Mouse (Mus musculus) v-Abl transformed pro-B cells (cell line): Measurements from ENCODE around the gene Fam169b.
"Not testable (repeated sequence)": the region's sequence is repeated elsewhere in the genome, so short reads cannot be mapped to it uniquely, and the experiment has no call there.

Experiments
- in situ Hi-C, 2 experiments: fragments of 400-800 bp; cut with MboI; formaldehyde crosslinking; loops; one replicate each; pipeline ENCODE4 v1.15.1; 2025; ENCODE audit not compliant: unreplicated experiment in 2 of 2

Gene Fam169b

DNA sequence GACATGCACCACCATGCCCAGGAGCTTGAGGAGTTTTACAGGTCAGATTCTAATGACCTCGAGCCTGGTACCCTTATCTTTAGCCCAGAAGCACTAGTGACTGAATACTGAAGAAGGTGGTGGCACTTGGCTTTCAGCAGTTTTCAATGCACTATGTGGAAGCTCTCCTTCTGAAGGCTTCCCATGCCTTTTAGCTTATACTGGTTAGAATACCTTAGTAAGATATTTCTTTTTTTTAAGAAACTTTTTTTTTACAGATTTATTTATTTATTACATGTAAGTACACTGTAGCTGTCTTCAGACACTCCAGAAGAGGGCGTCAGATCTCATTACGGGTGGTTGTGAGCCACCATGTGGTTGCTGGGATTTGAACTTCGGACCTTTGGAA, 9.5 kb downstream of the Fam169b start:
- in situ Hi-C loops, result not testable (repeated sequence)

DNA sequence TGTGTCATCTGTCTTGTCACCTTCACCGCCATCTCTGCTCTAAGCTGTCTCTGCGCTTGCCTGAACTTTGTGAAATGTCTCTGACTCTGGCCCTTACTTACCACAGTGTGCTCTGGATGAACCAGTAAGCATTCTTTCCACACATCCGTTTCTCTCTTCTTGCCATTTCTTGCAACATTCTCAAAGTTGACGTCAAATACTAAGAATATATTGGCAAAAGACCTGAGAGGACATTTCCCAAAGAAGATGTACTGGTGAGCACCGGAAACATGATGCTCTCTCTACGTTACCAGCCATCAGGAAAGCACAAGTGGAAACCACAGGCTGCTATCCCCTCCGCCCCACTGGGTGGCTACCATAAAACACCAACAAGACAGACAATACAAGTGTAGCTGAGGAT, 10.1 kb downstream of the Fam169b start:
- in situ Hi-C loops, result no loop called here

DNA sequence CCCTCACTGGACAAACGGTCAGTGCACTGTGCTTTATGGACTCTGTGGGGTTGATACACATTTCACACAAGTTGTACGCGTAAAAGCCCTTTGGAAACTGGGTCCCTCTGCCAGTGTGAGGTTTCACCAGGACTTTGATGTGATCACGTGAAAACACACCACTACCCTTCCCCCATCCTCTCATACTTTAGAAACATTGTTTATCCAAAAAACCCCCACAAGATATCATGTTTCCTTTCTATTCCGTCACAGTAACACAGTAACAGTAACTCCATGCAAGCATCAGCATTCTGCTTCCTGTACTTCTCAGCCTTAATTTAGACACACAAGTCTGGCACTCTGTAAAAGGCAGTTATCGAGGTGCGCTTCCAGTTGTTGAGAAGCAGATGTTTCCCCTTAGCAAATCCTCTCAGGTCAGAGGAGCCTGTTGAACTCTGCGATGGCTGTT, 12.2 kb downstream of the Fam169b start:
- in situ Hi-C loops, result no loop called here

DNA sequence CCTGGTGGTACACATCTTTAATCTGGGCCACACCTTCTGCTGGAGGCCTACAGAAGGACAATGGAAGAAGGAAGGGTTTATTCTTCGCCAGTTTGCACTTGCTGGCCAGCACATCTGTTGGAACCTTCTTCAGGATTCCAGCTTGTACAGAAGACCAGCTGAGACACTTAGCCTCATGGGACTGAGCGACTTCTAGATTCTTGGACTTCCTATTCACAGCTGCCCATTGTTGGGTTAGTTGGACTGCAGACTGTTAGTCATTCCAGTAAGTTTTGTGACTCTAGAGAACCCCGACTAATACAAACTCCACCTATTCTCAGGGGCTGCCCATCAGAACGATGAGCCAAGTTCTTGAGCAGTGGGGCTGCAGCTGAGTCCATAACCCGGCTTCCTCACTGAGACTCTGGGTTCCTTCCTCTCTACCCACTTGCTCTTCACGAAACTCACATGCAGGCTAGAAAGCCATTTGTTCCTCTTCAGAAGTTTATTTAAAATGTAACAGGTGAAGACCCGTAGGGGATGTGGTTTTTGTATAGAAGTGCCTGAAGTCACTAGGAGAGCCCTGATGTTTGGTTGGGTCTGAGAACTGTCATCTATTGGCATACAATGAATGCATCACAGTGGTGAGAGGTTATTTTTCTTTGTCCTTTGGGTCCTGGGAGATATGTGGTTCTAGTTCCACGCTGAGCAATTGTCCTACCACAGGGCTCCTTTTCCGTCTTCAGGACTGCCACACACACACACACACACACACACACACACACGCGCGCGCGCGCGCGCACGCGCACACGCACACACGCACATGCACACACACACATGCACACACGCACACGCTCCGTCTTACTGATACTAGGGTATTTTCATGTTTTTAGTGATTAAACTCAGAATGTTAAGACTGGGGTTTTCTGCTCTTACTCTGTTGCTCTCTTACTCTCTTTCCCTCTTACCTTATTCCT, 13.2 kb downstream of the Fam169b start:
- in situ Hi-C loops, result no loop called here

DNA sequence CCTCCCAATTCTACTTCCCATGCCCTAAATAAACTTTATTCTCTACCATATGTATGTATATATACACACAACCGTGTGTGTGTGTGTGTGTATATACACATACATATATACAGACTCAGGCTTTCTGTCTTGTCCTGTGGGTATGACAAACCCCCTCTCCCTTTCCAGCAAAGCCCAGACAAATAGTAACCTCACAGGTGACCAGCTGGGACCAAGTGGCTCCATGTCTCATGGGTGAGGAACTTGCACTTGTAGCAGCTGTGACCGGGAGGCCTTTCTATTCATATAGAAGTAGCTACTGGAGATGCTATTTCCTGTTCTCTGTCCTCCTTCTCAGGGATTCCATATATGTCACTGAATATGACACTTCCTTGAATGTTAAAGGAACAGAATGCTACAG, 13.9 kb downstream of the Fam169b start:
- in situ Hi-C loops, result no loop called here

DNA sequence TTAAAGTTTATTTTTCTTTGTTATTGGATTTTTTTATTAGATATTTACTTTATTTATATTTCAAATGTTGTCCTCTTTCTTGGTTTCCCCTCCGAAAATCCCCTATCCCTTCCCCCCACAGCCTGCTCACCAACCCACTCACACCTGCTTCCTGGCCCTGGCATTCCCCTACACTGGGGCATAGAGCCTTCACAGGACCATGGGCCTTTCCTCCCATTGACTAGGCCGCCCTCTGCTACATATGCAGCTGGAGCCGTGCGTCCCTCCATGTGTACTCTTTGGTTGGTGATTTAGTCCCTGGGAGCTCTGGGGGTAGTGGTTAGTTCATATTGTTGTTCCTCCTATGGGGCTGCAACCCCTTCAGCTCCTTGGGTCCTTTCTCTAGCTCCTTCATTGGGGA, 14.4 kb downstream of the Fam169b start:
- in situ Hi-C loops, result not testable (repeated sequence)

DNA sequence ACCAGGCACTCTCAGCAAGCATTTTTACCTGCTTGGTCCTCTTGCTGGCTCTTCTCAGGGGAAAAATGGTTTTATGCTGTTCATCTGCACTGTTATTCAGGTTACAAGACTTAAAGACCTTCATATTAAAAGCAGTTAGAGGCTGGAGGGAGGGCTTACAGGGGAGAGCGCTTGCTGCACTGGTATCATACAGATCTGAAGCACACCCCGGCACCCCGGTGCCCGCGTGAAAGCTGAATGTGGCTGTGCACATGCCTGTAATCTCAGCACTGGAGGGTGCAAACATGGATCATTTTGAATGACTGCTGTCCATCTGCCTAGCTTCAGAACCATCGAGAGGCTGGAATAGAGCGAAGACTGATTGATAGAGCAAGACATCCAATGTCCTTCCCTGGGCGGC, 15.4 kb downstream of the Fam169b start:
- in situ Hi-C loops, result no loop called here

DNA sequence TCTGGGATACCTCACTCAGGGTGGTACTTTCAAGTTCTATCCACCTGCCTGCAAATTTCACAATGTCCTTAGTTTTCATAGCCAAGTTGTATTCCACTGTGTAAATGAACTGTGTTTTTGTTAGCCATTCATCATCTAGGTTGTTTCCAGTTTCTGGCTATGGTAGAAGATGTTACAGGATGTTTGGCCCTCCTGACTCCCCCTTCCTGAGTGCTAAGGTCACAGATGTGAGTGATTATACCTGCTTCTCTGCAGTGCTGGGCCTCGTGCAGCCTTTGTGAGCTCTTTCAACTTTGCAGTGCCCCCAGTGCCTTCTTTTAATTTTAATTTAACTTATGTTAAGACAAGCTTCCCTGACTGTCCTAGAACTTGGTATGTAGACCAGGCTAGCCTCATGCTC, 18.0 kb downstream of the Fam169b start:
- in situ Hi-C loops, result no loop called here

DNA sequence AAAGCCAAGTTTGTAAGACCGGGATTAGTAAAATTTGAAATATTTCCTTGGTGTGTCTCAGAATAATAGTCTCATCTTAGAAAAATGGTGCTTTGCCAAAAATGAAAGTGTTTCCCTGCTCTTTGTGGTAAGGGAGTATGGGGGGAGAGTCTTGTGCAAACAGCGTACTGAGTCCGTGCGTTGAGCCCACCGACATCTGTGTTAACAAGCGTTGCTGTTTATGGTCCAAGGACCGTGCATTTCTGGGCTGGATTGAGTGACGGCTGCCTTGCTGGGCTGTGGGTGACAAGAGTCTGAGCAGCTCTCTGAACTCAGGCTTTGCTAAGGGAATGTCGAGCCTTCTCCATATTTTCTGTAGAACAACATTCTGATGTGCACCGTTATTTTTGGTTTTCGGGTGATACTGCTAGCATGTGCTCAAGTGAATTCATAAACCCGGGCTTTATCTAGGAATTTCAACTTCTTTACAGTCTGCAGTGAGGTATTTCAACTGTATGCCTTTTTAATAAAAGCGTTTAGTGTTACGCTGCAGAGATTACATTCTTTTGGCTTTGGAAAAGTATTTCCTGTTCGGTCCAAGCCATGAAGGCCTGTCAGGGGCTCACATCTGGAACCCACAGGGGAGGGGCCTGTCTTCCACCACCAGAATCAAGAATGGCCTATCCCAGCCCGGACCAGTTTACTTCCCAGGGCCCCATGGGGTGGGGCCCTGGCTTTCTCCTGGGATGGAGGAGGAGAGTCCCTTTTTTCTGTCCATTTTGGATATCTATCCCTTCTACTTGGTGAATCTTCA, 20.6 kb downstream of the Fam169b start:
- in situ Hi-C loops, result no loop called here

DNA sequence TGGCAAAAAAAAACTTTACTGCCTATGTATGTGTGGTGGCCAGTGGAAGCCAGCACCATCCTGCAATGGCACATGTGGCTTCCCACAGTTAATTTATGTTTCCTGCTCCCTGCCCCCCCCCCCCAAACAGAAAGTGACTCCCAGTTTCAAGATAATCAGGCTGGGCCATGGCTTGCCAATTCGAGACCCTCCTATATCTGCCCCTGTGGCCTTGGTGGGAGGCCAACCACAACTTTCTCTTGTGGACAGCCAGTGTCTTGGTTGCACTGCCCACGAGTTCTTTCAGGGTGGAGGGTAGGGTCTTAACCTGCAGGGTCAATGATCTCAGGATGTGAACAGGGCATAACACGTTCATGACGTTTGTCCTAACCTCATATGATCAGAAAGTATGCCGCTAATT, 22.8 kb downstream of the Fam169b start:
- in situ Hi-C loops, result no loop called here

DNA sequence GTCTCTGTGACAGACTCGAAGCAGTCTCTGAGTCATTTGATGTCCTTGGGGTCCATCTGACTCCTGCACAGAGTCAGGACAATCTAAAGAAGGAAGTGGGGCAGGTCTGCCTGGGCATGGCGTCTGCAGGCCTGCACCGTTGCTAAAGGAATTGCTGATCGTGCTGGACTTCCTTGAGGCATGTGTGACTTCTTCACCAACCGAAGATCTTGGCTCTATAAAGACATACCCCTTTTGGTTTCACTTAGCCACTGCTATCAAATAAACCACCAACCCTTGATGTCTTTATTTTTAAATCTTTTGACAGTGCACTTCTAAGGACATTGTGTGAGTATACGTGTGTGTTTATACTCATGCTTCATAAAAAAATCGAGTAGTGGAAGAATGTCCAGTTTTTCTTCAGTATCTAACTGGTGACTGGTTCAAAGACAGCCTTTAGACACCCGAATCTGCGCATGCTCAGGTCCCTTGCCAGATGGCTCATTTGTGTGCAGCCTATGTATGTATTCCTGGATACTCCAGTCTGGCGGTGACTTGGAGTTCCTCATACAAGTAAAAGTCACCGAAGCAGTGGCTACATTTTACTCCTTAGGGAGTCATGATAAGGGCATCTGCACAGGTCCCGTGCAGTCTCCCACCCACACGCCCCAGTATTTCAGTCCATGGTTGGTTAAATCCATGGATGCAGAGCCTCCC, 24.9 kb downstream of the Fam169b start:
- in situ Hi-C loops, result no loop called here

DNA sequence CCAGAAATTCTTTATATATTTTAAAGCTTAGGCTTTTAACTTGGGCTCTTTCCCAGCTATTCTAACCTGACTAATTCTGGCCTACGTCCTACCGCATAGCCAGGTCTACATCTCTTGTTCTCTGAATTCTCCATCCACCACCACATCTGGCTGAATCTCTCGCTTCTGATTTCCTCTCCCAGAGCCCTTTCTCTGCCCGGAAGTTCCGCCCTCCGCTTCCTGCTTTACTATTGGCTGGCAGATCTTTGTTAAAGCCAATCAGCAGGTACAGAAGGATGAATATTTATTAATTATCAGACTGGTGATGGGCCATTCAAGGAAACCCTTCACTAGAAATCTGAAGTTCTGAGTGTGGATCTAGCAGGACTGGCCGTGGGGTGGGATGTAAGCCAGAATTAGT, 27.5 kb downstream of the Fam169b start:
- in situ Hi-C loops, result no loop called here

DNA sequence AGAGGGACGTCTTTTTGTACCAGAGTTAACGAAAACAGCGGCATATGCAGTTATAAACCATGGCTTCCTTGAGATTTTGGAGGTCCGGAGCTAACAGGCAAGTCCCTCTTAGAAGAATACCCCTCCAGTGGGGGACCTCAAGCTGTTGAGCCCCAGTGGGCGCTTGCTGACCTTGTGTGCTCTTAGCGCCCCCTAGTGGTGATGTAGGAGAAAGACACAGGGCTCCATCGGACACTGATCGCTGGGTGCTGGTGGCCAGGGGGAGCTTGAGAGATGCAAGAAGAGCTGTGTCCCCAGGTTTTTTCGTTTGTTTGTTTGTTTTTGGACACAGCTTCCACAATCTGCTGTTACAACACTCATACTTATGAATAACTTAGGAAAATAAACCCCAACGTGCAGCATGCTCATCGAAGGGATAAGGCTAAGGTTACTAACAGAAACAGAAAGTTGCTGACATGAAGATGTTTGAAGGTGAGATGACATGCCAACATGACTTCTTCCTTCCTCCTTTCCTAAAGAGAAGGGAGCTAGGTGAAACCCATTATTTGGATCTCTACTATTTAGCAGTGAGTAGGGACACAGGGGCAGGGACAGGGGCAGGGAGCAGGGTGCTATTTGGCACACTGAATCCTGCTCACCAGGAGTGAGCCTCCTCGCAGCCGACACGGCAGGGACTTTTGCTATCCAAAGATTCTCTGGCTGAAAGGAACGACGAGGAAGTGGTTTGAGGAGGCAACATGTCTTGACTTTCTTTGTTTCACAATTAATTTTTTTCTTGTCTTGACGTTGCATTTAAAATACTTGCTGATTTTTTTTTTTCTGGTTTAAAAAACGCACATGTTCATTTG, 29.2 kb downstream of the Fam169b start:
- in situ Hi-C loops, result no loop called here

DNA sequence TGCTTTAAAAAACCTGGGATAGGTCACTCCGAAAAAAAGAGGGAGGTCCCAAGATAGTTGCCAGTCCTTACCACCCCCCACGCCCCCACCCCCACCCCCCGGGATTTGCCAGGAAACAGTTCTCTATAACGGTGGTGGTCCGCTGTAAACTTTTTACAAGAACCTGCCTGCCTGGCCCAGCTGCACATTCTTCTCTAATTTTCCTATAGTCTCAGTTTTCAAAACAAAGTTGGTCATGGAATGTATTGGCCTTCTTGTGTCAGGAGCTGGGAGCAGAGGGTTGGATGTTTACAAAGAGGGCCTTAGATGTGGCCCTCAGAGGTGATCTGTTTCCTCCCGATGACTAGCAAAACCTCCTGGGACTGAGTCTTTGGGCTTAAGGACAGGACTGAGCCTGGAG, 30.0 kb downstream of the Fam169b start:
- in situ Hi-C loops, result no loop called here

DNA sequence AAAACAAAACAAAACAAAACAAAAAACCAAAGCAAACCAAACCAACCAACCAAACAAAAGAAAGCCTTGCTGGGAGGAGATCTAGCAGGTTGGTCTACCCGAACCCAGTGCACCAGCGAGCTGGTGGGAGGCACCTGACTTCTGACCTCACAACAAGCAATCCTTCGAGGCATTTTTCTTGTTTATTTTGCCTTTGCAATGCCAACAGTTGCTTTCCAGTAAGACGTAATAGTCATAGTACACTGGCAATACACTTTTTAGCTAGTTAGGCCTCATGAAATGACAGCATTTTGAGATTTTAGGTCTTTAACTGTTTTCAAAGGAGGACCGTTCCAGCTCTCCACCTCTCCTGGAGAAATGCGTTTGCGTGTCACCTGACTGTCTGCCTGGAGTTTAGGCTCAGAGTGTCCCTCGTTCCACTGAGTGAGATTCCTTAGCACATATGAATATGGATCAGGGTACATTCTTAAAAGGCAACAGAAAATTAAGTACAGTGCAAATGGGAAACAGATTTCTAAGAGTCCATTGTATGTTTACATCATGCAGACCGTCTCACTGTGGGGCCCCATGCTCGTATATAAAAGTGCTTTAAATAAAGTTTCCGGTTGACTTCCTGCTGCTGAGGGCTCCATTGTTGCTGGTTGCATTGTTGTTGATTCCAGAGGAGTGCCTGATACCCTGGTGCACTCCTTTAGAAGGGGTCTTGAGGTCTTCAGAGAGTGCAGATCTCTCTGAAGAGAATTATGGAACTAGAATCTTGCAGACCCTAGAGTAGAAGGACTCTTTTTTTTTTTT, 32.3 kb downstream of the Fam169b start:
- in situ Hi-C loops, result no loop called here

DNA sequence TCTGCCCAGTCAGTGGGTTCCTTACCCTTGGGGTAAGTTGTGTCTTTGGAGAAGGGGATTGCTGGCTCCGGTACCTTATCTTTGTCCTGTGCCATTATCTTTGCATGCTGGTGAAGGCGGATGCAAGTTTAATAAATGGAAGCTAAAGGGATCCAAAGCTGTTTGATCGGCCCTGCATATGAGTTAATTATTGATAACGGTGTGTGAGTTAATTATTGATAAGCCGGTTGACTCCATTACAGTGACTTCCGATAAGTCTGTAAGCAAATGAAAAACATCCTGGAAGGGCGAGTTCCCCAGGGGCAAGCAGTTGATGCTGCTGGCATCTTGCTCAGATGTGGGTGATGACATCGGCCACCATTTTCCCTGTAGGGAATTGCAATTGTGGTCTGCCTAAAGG, 33.1 kb downstream of the Fam169b start:
- in situ Hi-C loops, result no loop called here

DNA sequence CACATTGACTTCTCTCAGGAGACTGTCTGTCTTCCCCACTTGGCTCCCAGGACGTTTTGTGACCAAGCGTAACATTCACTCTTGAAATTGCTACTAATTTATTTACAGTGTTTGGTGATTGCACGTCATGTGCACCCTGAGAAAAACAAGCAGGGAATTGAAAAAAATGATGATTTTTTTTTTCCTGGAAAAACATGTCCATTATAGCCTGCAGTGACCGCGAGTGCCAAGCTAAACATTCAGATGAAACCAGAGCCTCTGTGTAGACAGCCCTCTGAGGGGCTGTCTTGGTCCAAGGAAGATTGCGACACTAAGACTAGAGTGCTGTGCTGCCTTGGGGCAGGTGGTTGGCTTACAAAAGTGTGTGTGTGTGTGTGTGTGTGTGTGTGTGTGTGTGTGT, 37.8 kb downstream of the Fam169b start:
- in situ Hi-C loops, result no loop called here

DNA sequence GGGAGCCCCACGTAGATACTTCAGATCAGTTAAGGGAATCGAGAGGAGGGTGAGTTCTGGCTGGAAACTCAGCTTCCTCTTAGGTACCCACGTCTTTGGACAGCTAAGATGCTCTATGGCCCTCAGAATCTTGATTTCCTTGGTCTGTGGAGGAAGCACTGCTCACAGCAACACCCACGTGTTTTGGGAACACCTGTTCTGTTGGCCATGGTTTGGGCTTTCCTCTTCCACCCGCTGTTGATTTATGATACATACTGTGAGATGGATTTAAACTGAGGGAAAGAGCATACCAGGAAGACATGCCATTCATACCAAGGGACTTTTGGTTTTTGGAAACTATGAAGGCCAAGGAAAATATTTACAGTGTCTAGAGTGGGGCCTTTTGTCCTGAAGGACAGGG, 38.8 kb downstream of the Fam169b start:
- in situ Hi-C loops, result no loop called here

DNA sequence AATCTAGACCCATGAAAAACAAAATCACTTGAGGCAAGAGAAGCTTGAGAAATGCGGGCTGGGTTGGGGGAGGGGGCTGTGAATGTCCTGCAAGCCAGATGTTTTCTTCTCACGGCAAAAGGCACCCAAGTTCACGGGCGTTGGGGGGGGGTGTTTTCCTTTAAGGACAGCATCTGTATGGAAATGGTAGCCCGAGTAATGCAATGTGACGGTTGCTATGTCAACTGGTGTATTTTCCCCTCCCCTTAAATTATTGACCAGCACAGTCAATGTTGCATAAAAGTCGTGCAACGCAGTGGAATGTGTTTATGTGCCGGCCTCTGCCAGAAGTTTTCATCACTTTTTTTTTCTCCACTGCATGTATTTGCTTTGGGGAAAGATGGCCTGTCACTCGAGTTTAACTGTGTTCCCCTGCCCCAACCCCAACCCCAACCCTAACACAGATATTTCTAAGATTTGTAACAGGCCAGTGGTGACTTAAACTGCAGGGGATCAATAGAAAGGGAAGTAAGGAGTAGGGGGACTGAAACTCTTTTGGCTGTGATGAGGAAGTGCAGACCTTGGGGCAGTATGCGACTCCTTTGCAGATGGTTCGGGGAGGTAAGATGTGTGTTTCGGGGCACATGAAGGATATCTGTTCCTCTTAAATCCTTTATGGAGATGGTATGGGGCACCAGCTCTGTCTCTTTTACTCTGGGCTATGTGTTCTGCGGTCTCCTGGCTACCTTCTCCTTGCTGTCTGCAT, 39.6 kb downstream of the Fam169b start:
- in situ Hi-C loops, result no loop called here
